Mouse (Mus musculus): ENCODE measurements at regions not wholly inside any gene's neighbourhood (a gene's known extent, or its start where the extent isn't known, plus 50 kb on each side); places are given as distances from the start of the nearest gene placed in this dataset.

DNA sequence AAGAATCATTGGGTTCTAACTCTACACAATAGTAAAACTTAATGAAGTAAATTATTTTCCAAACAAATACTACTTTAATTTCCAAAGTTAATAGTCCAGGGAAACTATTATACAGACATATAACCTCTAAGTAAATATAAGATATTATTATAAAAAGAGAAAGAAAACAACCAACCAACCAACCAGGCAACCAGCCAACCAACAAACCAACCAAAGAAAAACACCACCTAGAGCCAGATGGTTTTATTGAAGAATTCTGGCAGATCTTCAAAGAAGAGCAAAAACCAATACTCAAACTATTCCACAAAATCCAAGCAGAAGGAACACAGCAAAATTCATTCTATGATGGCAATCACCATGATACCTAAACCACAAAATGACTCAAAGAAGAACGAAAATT lies 1418.0 kb upstream of the Pabpc4l start:
- TF ChIP-seq POLR2A (IDR thresholded peaks at IDR 0.05; ENCODE audit: borderline replicate concordance, insufficient read depth, low read length) (no peak), CTCF (IDR thresholded peaks at IDR 0.05; ENCODE audit: borderline replicate concordance, insufficient read depth, low read depth, low read length) (no peak)
